Comparison of ENCODE assay signal across 8 mouse cellular contexts in genomic region chr2:104816866-104817439, GRCm38 (mm10). TPM values are rescaled to one million over a fixed set of nuclear protein-coding genes. Genes with fewer than 3 reads are reported as not detected.
A peak's percentile ranks its signal among the peaks of the same experiment; 100 is the strongest.
DNase-seq lines count a peak whose midpoint lies in the region; ATAC-seq lines count a peak whose summit lies in the region.

No protein-coding gene starts in this region.

- H3K27ac ChIP-seq in hindbrain, embryonic 14.5 days, result peak overlapping the region; percentile 91

- no peaks in the 10 kb centered on the region for H3K9me3 ChIP-seq in hindbrain, embryonic 14.5 days (ENCODE audit: control insufficient read depth, low read length)

- peaks cover 17% of the 10 kb centered on the region for H3K4me1 ChIP-seq in hindbrain, embryonic 14.5 days (replicated peaks; ENCODE audit: control insufficient read depth, insufficient read depth, low read length)

- DNase-seq in T-cell, adult 2 months (ENCODE audit: low spot score), result peak; percentile 83
- DNase-seq in cerebellum, postnatal 25 days, result peak; percentile 92 to 96
- peak; percentile 76 for DNase-seq in frontal cortex, postnatal 25 days (ENCODE audit: low spot score in 2 of 2)
- peak; percentile 89 for DNase-seq in hindbrain, embryonic 14.5 days (ENCODE audit: low spot score)
- DNase-seq in layer of hippocampus, postnatal 25 days (ENCODE audit: extremely low spot score in 1 of 2, low spot score in 1 of 2), result peak; percentile 74 to 80
- DNase-seq in lung, postnatal 14 days, result peak; percentile 90
- peak; percentile 93 for DNase-seq in ovary, postnatal 36 days (ENCODE audit: low spot score)
- peak; percentile 89 for DNase-seq in thymus, postnatal 14 days

- no peaks in the 10 kb centered on the region for H3K27me3 ChIP-seq in hindbrain, embryonic 14.5 days (ENCODE audit: control insufficient read depth, insufficient read depth, low read length)

- ATAC-seq in hindbrain, embryonic 14.5 days (ENCODE audit: low FRiP score), result peak; percentile 94

- H3K9ac ChIP-seq in hindbrain, embryonic 14.5 days, result peak overlapping the region; percentile 98

- peak overlapping the region; percentile 98 for H3K4me3 ChIP-seq in hindbrain, embryonic 14.5 days (replicated peaks; ENCODE audit: low read length)

- H3K4me2 ChIP-seq in hindbrain, embryonic 14.5 days (replicated peaks), result peak overlapping the region; percentile 87

- no peaks in the 10 kb centered on the region for H3K36me3 ChIP-seq in hindbrain, embryonic 14.5 days (replicated peaks; ENCODE audit: control insufficient read depth, insufficient read depth)

- under 1% methylated on average over 32 of the region's 51 CpGs for WGBS in hindbrain, embryonic 14.5 days

RNA-seq across cellular contexts. Expression of gene Qser1, which starts 0.4 kb away (rescaled TPM):
- polyA plus RNA-seq in hindbrain, embryonic 14.5 days (2014; fragmentation: Nextera tagmentation; extraction: Ambion mirVana), result 11.1 and 11.3 TPM in 2 replicates
- 10 to 100 TPM in 1 of 2 experiments, 1 to 10 TPM in 1; 8.7 to 11.0 TPM for total RNA-seq in layer of hippocampus, postnatal 25 days (2021)

RNA-seq across cellular contexts. Expression of gene Prrg4, which starts 32.7 kb away (rescaled TPM):
- 0.53 and 0.94 TPM in 2 replicates for polyA plus RNA-seq in hindbrain, embryonic 14.5 days (2014; fragmentation: Nextera tagmentation; extraction: Ambion mirVana)
- total RNA-seq in layer of hippocampus, postnatal 25 days (2021), result under 1 TPM; 0.45 to 0.54 TPM

RNA-seq across cellular contexts. Expression of gene Ccdc73, which starts 50.7 kb away (rescaled TPM):
- 7.2 and 7.6 TPM in 2 replicates for polyA plus RNA-seq in hindbrain, embryonic 14.5 days (2014; fragmentation: Nextera tagmentation; extraction: Ambion mirVana)
- 1 to 10 TPM in 1 of 2 experiments, under 1 TPM in 1; 0.70 to 1.3 TPM for total RNA-seq in layer of hippocampus, postnatal 25 days (2021)

Comparison
In these comparisons a context has a peak if more than half of its experiments do, and no peak if none do; other contexts are left out.
1. Peak in every context shown above with its lines: DNase-seq, ATAC-seq, H3K4me3 ChIP-seq and H3K27ac ChIP-seq.